Mouse (Mus musculus) liver, embryonic 14.5 days (tissue): ENCODE measurements around the gene Htra1. TPM values are rescaled to one million over a fixed set of nuclear protein-coding genes. Genes with fewer than 3 reads are reported as not detected.

ENCODE experiments used
- ATAC-seq: fragments of 200-750 bp; cut with Nextera tagmentation; 2 replicates; pipeline ENCODE4 v1.8.0; 2017; ENCODE audit warnings: moderate number of reproducible peaks, mild to moderate bottlenecking, moderate library complexity; ENCODE audit not compliant: insufficient read depth
- DNase-seq, 3 experiments: peaks; one replicate each; pipeline ENCODE4 v3.0.0-alpha.2; 2012 to 2013; ENCODE audit warnings: low read depth in 3 of 3, low spot score in 3 of 3
- H3K27ac ChIP-seq: fragments of 300-500 bp; sonication (generic); 2 replicates; pipeline ENCODE4 v1.5.1; 2014; ENCODE audit warnings: moderate library complexity, mild to moderate bottlenecking, control low read depth, inconsistent platforms
- H3K27me3 ChIP-seq: fragments of 300-500 bp; sonication (generic); 2 replicates; pipeline ENCODE4 v1.6.1; 2014; ENCODE audit warnings: mild to moderate bottlenecking, low read length, moderate library complexity; ENCODE audit not compliant: control insufficient read depth, insufficient read depth
- H3K36me3 ChIP-seq: fragments of 300-500 bp; sonication (generic); replicated peaks from 2 replicates; pipeline ENCODE4 v1.6.1; 2014; ENCODE audit warnings: low read depth; ENCODE audit not compliant: control insufficient read depth, insufficient read depth
- H3K4me1 ChIP-seq, 2 experiments: fragments of 200-500 bp in 1 of 2; fragments of 300-500 bp in 1 of 2; sonication (generic) in 1 of 2; replicated peaks; 2 replicates each; pipeline ENCODE4 v1.6.1; 2012 to 2014; ENCODE audit warnings: antibody characterized with exemption in 1 of 2, inconsistent platforms in 1 of 2, low read length in 1 of 2; ENCODE audit not compliant: control insufficient read depth in 2 of 2, insufficient read depth in 2 of 2
- H3K4me2 ChIP-seq: fragments of 300-500 bp; sonication (generic); 2 replicates; pipeline ENCODE4 v1.6.1; 2014; ENCODE audit warnings: low read depth, mild to moderate bottlenecking, control low read depth, moderate library complexity
- H3K4me3 ChIP-seq, 2 experiments: fragments of 200-500 bp in 1 of 2; fragments of 300-500 bp in 1 of 2; sonication (generic) in 1 of 2; 2 replicates each; pipeline ENCODE4 v1.5.1; 2012 to 2014; ENCODE audit warnings: low read depth in 2 of 2, low read length in 2 of 2, mild to moderate bottlenecking in 2 of 2, control low read depth in 1 of 2, inconsistent platforms in 1 of 2, moderate library complexity in 1 of 2; ENCODE audit not compliant: insufficient read depth in 1 of 2
- H3K9ac ChIP-seq: fragments of 300-500 bp; sonication (generic); replicated peaks from 2 replicates; pipeline ENCODE4 v1.6.1; 2014; ENCODE audit warnings: mild to moderate bottlenecking, control low read depth, moderate library complexity
- H3K9me3 ChIP-seq: fragments of 300-500 bp; sonication (generic); 2 replicates; pipeline ENCODE4 v1.6.1; 2016; ENCODE audit warnings: low read length, mixed read lengths; ENCODE audit not compliant: control insufficient read depth
- CTCF ChIP-seq: IDR thresholded peaks from 2 replicates; pipeline ENCODE4 v1.5.1; 2016; ENCODE audit warnings: antibody characterized with exemption, low read depth, control low read depth
- EP300 ChIP-seq: IDR thresholded peaks from 2 replicates; pipeline ENCODE4 v1.6.1; 2016; ENCODE audit warnings: antibody characterized with exemption, low read depth
- WGBS: fragments of 180-500 bp; shearing (Covaris S2); extraction: QIAGEN DNeasy Blood & Tissue Kit; methylation state at CpG from one replicate; pipeline ENCODE4 v1.1.7; 2014; ENCODE audit not compliant: insufficient replicate concordance; 5-methylcytosine and 5-hydroxymethylcytosine counted together
- polyA plus RNA-seq, 2 experiments: library from polyadenylated mRNA; depleted of rRNA in 1 of 2; stranded (reverse) in 1 of 2; unstranded in 1 of 2; fragments of >200 nt; fragmentation: Nextera tagmentation in 1 of 2; extraction: Ambion mirVana in 1 of 2; gene quantifications; 2 replicates each; pipeline versions ENCODE4 v1.2.1 to v1.2.3; 2012 to 2014

The Htra1 gene
- polyA plus RNA-seq, 2 experiments = 0.17 to 0.30 TPM

DNA sequence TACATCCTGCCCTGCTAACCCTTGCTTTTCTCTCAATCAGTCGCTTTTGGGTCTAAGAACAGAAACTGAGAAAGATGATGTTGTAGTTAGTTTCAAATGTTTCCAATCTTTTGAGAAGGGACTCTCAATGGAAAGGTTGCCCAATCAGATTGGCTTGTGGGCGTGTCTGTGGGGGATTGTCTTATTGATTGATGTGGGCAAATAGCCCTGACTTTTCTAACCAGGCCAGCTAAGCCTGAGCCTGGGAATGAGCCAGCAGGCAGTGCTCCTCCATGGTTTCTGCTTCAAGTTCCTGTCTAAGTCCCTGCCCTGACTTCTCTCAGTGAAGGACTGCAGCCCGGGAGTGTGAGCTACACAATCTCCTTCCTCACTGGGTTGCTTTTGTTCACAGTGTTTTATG is 53.5 kb downstream of the Htra1 start:
- Histone ChIP-seq H3K9ac (no peak overlapping the region), H3K4me1 (no peaks in the 10 kb centered on the region), H3K27me3 (no peaks in the 10 kb centered on the region), H3K9me3 (no peaks in the 10 kb centered on the region), H3K4me2 (no peak overlapping the region), H3K27ac (no peak overlapping the region), H3K36me3 (no peaks in the 10 kb centered on the region), H3K4me3 (no peak overlapping the region)
- DNase-seq (no peak), ATAC-seq (no peak)
- WGBS = 34% methylated on average over 3 of the region's 3 CpGs
- no peak for TF ChIP-seq EP300
- no peak for TF ChIP-seq CTCF

- Histone ChIP-seq H3K36me3 (no peaks in the 10 kb centered on the region), H3K27me3 (no peaks in the 10 kb centered on the region), H3K4me3 (no peak overlapping the region), H3K9ac (no peak overlapping the region), H3K9me3 (no peaks in the 10 kb centered on the region), H3K4me1 (no peaks in the 10 kb centered on the region), H3K4me2 (no peak overlapping the region), H3K27ac (no peak overlapping the region)
- DNase-seq = no peak
- TF ChIP-seq EP300 = no peak
- TF ChIP-seq CTCF = no peak
- 71% methylated on average over 13 of the region's 13 CpGs for WGBS
- no peak for ATAC-seq
Observed at GRCm38 (mm10) chr7:130991174-130991789, 55.4 kb downstream of the Htra1 start.

DNA sequence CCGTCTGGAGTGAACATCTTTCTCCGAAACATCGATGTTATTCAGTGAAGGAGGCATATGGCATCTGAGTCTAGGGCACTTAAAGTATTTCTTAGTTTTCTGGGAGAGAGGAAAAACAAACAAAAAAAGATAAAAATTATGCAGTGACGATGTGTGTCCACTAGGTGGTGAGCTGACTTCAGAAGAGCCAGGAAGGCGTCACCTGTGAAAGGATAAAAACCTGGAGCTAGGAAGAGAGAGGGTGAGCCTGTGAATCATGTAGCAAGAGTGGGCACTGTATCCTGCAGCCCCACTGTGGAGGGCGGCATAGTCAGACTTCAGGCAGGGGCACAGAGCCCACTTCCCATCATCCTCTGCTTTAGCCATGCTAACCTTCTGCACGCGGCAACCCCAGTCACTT is 58.0 kb downstream of the Htra1 start:
- H3K27ac ChIP-seq = no peak overlapping the region
- 36% methylated on average over 8 of the region's 8 CpGs for WGBS
- H3K27me3 ChIP-seq = no peaks in the 10 kb centered on the region
- peak; percentile 57 for TF ChIP-seq CTCF
- TF ChIP-seq EP300 = no peak
- DNase-seq (no peak), ATAC-seq (no peak)
- no peaks in the 10 kb centered on the region for H3K36me3 ChIP-seq
- no peak overlapping the region for H3K4me2 ChIP-seq
- no peaks in the 10 kb centered on the region for H3K9me3 ChIP-seq
- H3K4me1 ChIP-seq = no peaks in the 10 kb centered on the region
- H3K9ac ChIP-seq = no peak overlapping the region
- no peak overlapping the region for H3K4me3 ChIP-seq

- TF ChIP-seq EP300 = no peak
- no peak for TF ChIP-seq CTCF
- H3K4me1 ChIP-seq = no peaks in the 10 kb centered on the region
- H3K27ac ChIP-seq = no peak overlapping the region
- H3K4me2 ChIP-seq = no peak overlapping the region
- 61% methylated on average over 12 of the region's 12 CpGs for WGBS
- H3K9me3 ChIP-seq = no peaks in the 10 kb centered on the region
- no peaks in the 10 kb centered on the region for H3K27me3 ChIP-seq
- H3K36me3 ChIP-seq = no peaks in the 10 kb centered on the region
- ATAC-seq (no peak), DNase-seq (no peak)
- H3K9ac ChIP-seq = no peak overlapping the region
- H3K4me3 ChIP-seq = no peak overlapping the region
Observed at GRCm38 (mm10) chr7:131001976-131002726, 66.2 kb downstream of the Htra1 start.

DNA sequence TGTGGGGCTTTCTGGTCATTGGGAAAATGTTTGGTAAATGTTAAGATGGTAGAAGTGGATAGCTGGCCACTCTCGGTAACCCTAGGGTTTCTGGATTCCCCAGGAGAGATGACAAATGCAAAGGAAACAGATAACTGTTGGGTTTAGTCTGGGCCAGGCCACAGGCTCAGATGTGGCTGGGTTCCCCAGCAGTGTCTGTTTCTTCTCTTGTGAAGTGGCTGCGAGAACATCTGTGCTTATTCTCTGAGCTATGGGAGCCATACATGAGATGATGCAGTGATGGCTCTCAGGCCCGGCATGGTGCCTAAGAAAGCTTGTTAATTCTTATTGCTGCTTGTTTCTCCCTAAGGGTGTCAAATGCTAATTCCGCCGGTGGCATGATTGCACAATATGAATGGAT is 68.2 kb downstream of the Htra1 start:
- ATAC-seq = no peak
- Histone ChIP-seq H3K4me3 (no peak overlapping the region), H3K4me1 (no peaks in the 10 kb centered on the region), H3K4me2 (no peak overlapping the region), H3K9me3 (no peaks in the 10 kb centered on the region), H3K36me3 (no peaks in the 10 kb centered on the region), H3K27me3 (no peaks in the 10 kb centered on the region), H3K9ac (no peak overlapping the region), H3K27ac (no peak overlapping the region)
- TF ChIP-seq EP300 = no peak
- no peak for TF ChIP-seq CTCF
- DNase-seq = no peak
- WGBS = 62% methylated on average over 5 of the region's 5 CpGs
